Mouse (Mus musculus): ENCODE results near the gene Map3k7. TPM values are rescaled to one million over a fixed set of nuclear protein-coding genes. Genes with fewer than 3 reads are reported as not detected.
A peak's percentile ranks its signal among the peaks of the same experiment; 100 is the strongest.

Map3k7 gene
- 10 to 100 TPM; 43.4 to 45.5 TPM for total RNA-seq (2021)

- peak; percentile 87 for DNase-seq (ENCODE audit: low spot score)
- intact Hi-C loops (cut with DNase I) = loop anchor here (5.0 kb wide), 1 partner anchor 694 kb away; the partner anchor contains the start of gene Mdn1
These were observed at the start of gene Map3k7 for GRCm38 (mm10) chr4:31963354-31964193. TSS of gene Map3k7 (plus strand) at chr4:31964097.

GRCm38 (mm10) chr4:31915114-31915513, 48.8 kb upstream of the Map3k7 start:
- DNase-seq (ENCODE audit: low spot score) = no peak
- intact Hi-C loops (cut with DNase I) = no loop called here

GRCm38 (mm10) chr4:31918717-31919116, 45.2 kb upstream of the Map3k7 start:
- intact Hi-C loops (cut with DNase I) = no loop called here
- no peak for DNase-seq (ENCODE audit: low spot score)

DNA sequence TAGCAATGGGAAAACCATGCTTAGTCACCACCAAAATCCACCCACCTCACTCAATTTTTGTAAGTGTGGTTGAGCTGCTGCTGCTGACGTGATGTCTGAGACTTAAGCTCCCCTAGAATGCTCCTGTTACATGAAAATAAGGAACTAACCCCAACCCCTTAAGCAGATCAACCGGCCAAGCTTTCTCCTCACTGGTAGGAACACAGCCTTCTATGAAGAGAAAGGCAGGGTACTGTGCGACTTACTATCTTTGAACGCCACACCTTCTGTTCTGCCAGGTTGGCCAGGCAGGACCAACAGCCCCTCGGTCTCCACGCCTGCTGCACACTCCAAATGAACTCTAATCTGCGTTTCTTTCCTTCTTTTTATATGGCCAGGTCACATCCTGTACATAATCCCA, 41.7 kb upstream of the Map3k7 start:
- DNase-seq (ENCODE audit: low spot score) = no peak
- intact Hi-C loops (cut with DNase I) = no loop called here

DNA sequence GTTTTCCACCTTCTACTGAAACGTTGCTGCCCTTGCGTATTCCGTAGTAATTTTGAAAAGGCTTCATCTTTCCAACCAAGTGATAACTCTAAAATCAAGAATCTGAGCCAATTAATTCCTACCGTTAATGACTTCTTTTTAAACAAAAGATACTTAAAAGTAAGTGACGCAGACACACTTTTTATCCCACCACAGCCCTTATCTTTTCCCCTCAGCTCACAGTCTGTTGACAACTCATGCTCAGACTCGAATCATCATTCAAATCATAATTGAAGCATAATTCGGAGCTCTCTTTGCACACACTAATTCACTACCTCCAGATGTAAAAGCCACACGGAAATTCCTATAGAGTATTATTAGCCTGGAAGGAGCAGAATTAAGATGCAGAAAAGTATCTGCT, 40.5 kb upstream of the Map3k7 start:
- intact Hi-C loops (cut with DNase I) = no loop called here
- no peak for DNase-seq (ENCODE audit: low spot score)

DNA sequence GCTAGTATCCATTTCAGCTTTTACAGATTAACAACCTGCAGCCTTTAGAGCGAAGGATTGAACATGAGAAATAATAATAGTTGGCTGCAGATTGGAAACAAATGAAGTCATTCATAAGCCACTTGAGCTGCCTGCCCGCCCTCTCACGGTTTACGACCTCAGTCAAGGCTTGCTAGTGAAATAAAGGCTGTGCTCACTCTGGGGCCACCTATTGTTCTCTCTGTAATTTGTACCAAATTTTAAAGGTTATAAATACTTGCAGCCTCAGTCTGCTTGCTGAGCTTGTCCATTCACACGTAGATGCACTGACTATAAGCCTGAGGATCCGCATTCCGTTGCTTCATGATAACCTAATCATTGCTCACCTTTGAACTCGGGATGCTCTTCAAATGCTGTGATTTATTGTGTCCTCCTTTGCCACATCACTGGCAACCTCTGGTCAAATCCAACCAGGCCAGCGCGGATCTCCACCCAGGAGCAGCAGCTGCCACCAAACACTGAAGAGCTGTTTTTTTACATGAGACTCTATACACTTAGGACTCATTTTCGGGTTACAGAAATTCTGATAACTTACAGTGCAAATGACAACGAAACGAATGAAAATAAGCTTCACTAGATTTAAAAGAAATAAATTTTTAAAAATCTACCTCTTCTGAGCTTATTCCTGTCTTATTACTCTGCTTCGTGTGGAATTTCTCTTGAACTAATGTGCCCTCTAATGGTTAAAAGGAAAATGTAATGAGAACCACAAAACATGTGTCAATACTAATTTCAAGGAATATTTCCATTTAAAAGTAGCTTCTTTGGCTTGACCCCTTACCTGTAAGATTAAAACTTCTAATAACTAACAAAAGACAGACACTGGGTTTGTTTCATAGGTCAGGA, 39.4 kb upstream of the Map3k7 start:
- intact Hi-C loops (cut with DNase I) = no loop called here
- DNase-seq (ENCODE audit: low spot score) = no peak

GRCm38 (mm10) chr4:31933171-31933570, 30.7 kb upstream of the Map3k7 start:
- no peak for DNase-seq (ENCODE audit: low spot score)
- intact Hi-C loops (cut with DNase I) = no loop called here

GRCm38 (mm10) chr4:31935831-31936306, 28.0 kb upstream of the Map3k7 start:
- no peak for DNase-seq (ENCODE audit: low spot score)
- intact Hi-C loops (cut with DNase I) = no loop called here

GRCm38 (mm10) chr4:31936358-31936757, 27.5 kb upstream of the Map3k7 start:
- intact Hi-C loops (cut with DNase I) = no loop called here
- no peak for DNase-seq (ENCODE audit: low spot score)

DNA sequence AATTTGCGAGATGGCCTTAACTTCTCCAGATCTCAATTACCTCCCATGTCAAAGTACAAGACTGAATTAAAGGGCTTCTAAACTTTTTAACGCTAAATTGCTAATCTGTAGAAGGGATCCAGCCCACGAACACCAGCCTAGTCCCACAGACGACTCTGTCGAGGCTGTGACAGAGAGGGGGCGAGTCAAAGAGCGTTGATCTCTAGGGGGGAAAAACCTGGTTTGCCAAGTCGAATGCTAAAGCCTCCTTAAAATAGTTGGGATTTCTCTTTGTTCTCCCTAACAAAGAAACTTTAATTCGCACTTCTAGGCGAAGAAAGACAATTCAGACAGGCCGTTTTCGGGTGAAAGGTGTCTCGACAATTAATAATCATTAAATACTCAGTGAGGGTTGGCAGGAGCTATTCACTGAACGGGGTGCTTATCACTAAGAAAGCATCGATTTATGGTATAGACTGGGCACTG, 27.0 kb upstream of the Map3k7 start:
- DNase-seq (ENCODE audit: low spot score) = no peak
- intact Hi-C loops (cut with DNase I) = no loop called here

- no peak for DNase-seq (ENCODE audit: low spot score)
- intact Hi-C loops (cut with DNase I) = no loop called here
These were observed 26.3 kb upstream of the Map3k7 start for GRCm38 (mm10) chr4:31937376-31938281.

DNA sequence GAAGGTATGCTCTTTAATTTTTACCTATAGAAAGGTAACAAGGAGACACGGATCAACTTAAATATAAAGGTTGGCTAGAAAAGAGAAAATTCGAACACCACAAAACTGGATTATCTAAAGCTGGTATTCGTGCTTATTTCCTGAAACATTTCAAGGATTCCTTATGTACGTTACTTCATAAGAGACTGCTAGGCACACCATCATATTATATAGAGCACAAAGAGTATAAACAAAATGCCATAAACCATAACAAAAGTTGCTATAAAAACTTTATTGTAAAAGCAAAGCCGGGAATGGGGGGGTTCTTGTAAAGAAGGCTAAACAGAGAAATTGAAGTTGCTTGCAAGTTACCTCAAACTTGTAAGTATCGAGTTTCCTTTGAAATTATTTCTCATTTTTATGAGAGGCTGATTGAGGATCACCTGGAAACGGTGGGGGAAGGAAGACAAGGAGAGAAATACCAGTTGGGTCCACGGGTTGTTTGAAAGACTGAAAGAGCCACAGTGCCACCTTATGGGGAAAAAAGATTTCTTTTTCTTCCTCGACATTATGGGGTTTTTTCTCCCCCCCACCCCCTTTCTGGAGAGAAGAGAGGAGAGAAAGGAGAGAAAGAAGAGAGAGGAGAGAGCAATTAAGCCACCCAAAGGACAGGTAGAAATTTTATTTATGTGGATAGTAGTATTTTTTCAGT, 25.3 kb upstream of the Map3k7 start:
- DNase-seq (ENCODE audit: low spot score) = no peak
- intact Hi-C loops (cut with DNase I) = no loop called here

DNA sequence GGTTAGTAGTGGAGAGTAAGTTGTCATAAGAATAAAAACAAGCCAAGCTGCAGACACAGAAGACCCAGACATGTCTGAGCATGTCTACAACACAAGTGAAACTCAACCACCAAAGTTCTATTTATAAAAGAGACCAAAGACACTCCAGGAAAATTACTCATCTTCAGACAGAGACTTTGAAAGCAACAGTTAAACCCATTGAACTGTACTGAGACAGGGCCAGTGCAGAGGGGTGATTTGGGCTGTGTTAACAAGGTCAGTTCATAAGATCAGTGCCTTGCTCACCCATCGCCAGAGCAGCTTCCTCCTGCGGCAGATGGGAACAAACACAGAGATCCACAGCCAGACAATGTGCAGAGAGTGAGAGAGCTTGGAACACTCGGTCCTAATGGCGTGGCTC, 22.3 kb upstream of the Map3k7 start:
- DNase-seq (ENCODE audit: low spot score) = no peak
- intact Hi-C loops (cut with DNase I) = no loop called here

DNA sequence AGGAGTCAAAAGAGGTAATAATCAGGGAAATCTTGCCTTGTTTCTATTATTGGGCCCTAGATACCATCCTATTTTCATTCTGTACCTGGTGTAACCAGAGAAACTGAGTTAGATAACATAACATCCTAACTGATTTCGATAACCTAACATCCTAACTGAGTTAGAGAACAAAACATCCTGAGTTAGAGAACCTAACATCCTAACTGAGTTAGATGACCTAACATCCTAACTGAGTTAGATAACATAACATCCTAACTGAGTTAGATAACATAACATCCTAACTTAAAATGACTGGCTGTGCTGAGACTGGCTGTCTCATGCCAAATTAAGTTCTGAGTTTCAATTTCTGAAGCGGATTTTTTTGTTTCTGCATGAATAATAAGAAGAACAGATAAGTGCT, 20.9 kb upstream of the Map3k7 start:
- no peak for DNase-seq (ENCODE audit: low spot score)
- intact Hi-C loops (cut with DNase I) = no loop called here

DNA sequence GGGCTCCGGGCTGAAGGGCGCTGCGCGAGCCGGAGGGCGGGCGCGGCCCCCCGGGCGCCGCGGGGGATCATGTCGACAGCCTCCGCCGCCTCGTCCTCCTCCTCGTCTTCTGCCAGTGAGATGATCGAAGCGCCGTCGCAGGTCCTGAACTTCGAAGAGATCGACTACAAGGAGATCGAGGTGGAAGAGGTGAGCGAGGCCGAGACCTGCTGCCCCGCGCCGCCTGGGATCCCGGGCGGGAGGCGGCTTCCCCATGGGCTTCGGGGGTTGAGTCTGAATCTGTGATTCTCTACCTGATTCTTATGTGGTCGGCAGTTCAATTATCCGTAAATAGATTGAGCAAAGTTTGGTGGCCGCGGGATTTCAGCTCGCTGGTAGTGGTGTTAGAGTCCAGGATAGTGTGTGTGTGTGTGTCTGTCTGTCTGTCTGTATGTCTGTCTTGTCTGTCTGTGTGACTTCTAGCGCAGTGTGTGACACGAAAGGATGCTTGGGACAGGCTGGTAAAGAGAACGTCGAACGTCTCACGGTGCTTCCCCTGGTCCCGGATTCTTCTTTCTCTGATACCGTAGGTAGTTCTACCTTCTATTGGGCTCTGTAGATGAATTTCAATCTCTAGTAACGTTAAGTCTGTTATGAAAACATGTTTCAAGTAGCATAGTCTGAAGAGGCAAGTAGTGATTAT, 438 bp downstream of the Map3k7 start:
- intact Hi-C loops (cut with DNase I) = loop anchor here (5.0 kb wide), 1 partner anchor 693 kb away; the partner anchor contains the start of gene Mdn1
- no peak for DNase-seq (ENCODE audit: low spot score)

DNA sequence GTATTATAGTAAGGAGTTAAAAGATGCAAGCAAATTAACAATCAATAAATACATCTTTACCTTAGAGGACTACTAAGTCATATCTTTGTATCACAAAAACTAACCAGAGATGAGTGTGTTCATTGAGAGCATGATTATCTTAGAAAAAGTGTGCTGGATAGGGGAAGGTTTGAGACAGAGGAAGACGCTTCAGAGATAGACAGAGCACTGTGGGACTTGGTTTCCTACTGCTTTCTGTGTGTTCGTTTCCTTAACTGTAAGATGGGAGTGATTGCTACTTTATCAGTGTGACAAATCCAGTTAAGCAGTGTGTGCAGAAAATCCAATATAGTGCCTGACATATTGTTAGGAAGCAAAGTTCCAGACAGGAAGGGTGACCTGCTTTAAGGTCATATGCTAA, 1.3 kb downstream of the Map3k7 start:
- DNase-seq (ENCODE audit: low spot score) = no peak
- intact Hi-C loops (cut with DNase I) = loop anchor here (5.0 kb wide), 1 partner anchor 607 kb away; no protein-coding TSS in a partner anchor

DNA sequence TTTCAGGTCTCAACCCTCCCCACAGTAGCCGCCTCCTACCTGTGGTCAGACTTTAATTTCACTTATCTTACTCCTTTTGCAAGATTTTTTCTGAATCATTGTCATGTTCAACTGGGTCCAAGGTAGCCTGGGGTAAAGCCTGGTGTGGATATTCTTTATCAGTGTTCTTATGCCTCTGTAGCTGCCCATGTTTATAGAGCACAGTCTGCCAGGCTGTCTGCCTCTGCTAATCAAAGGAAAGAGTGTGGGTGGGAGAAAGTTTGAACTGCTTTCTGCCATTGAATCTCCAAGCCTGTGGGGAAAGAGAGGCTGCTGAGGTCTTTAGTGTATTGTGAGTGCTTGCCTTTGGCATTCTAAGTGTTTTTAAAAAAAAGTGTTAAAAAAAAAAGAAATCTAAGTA, 7.5 kb downstream of the Map3k7 start:
- DNase-seq (ENCODE audit: low spot score) = no peak
- intact Hi-C loops (cut with DNase I) = no loop called here

- intact Hi-C loops (cut with DNase I) = no loop called here
These were observed 8.3 kb downstream of the Map3k7 start for GRCm38 (mm10) chr4:31972181-31972580.

More at GRCm38 (mm10) chr4:31972181-31972580, 8.3 kb downstream of the Map3k7 start:
- no peak for DNase-seq (ENCODE audit: low spot score)

Measured in heart, postnatal 25 days (tissue).